Mouse (Mus musculus): ENCODE data around the gene Rsph14. TPM values are rescaled to one million over a fixed set of nuclear protein-coding genes. Genes with fewer than 3 reads are reported as not detected.

Gene Rsph14
- total and polyA plus RNA-seq, 3 experiments, result not detected

DNA sequence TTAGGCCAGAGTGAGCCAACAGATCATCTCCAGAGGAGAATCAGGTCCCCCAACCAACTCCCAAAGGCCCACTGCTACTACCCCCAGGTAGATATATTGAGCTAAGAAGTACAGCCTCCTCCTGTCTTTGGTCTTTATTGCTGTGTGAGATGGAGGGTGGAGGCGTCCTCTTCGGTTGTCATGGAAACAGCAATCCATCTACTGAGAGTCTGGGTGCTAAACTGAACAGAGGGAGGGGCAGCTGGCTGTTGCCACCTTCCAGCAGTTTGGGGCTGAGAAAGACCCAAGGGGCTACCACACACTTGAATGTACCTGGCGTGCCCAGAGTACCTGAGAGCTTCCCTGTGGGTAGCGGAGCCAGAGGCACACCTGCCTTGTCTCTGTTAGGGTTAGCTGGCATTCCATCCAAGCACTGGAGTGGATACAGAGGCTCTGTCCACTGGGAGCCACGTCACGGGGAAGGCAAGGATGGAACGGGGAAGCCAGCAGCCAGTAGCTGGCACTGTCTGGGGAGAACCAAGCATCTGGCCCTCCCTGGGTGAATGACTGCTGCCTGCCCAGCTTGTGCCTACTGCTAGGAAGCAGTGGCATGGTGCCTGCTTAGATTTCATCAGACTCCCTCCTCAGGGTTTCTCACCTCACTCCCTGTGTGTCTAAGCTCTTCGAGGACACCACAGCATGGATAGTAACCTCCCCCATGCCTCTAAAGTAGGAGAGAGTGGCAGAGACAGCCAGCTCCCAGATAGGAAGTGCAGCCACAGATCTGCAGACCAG is 25.3 kb downstream of the Rsph14 start:
- TF ChIP-seq EP300 (IDR thresholded peaks at IDR 0.05; ENCODE audit: low read depth in 1 of 2, low read length in 2 of 2) (no peak), ZNF384 (IDR thresholded peaks at IDR 0.05; ENCODE audit: low read depth, low read length) (no peak), NELFE (IDR thresholded peaks at IDR 0.05; ENCODE audit: low read depth, low read length) (no peak), POLR2A (IDR thresholded peaks at IDR 0.05; ENCODE audit: control insufficient read depth in 1 of 2, insufficient read depth in 1 of 2, low read depth in 1 of 2, low read length in 2 of 2, poor library complexity in 1 of 2) (no peak), ETS1 (IDR thresholded peaks at IDR 0.05; ENCODE audit: low read depth, low read length) (no peak), TCF12 (IDR thresholded peaks at IDR 0.05; ENCODE audit: low read depth, low read length) (no peak), MYC (IDR thresholded peaks at IDR 0.05; ENCODE audit: low read depth, low read length) (no peak), POLR2AphosphoS5 (IDR thresholded peaks at IDR 0.05; ENCODE audit: borderline replicate concordance, low read depth, low read length) (no peak), POLR2AphosphoS2 (IDR thresholded peaks at IDR 0.05; ENCODE audit: low read length) (no peak), ZMIZ1 (IDR thresholded peaks at IDR 0.05; ENCODE audit: low read depth, low read length) (no peak), USF1 (IDR thresholded peaks at IDR 0.05; ENCODE audit: low read depth, low read length) (no peak), SMC3 (IDR thresholded peaks at IDR 0.05; ENCODE audit: low read depth, low read length) (no peak), CTCF (IDR thresholded peaks at IDR 0.05 in 2 of 3, conservative IDR thresholded peaks at IDR 0.05 in 1 of 3; ENCODE audit: control insufficient read depth in 1 of 3, insufficient read depth in 1 of 3, low read depth in 2 of 3, low read length in 3 of 3, poor library complexity in 1 of 3, severe bottlenecking in 1 of 3) (no peak), UBTF (IDR thresholded peaks at IDR 0.05; ENCODE audit: borderline replicate concordance, insufficient read depth, low read depth, low read length) (no peak), RAD21 (IDR thresholded peaks at IDR 0.05; ENCODE audit: low read depth, low read length) (no peak), MEF2A (IDR thresholded peaks at IDR 0.05; ENCODE audit: extremely low read depth, insufficient replicate concordance, low read depth, low read length, poor library complexity, severe bottlenecking) (no peak), GABPA (IDR thresholded peaks at IDR 0.05; ENCODE audit: low read depth, low read length) (no peak), KAT2A (conservative IDR thresholded peaks at IDR 0.05; ENCODE audit: low read depth, low read length) (no peak), RCOR1 (IDR thresholded peaks at IDR 0.05; ENCODE audit: low read depth, low read length) (no peak)
- Histone ChIP-seq H3K9me3 (replicated peaks; ENCODE audit: insufficient read depth, low read length) (no peaks in the 10 kb centered on the region), H3K4me1 (ENCODE audit: control insufficient read depth in 1 of 2, insufficient read depth in 2 of 2, low read length in 2 of 2) (no peaks in the 10 kb centered on the region), H3K36me3 (ENCODE audit: control insufficient read depth in 1 of 2, insufficient read depth in 2 of 2, low read length in 2 of 2) (no peaks in the 10 kb centered on the region), H3K27me3 (ENCODE audit: control insufficient read depth in 1 of 2, insufficient read depth in 2 of 2, low read length in 2 of 2) (no peaks in the 10 kb centered on the region), H3K4me3 (ENCODE audit: control insufficient read depth in 1 of 2, insufficient read depth in 1 of 2, low read depth in 2 of 2, low read length in 2 of 2) (no peak overlapping the region), H3K27ac (ENCODE audit: control insufficient read depth, low read depth, low read length) (no peak overlapping the region), H3K79me2 (ENCODE audit: control insufficient read depth, insufficient read depth, low read length, poor library complexity) (no peaks in the 10 kb centered on the region), H3K9ac (ENCODE audit: control insufficient read depth, low read depth, low read length, poor library complexity, severe bottlenecking) (no peak overlapping the region)
- no peak for DNase-seq (ENCODE audit: low read depth, low spot score)

DNA sequence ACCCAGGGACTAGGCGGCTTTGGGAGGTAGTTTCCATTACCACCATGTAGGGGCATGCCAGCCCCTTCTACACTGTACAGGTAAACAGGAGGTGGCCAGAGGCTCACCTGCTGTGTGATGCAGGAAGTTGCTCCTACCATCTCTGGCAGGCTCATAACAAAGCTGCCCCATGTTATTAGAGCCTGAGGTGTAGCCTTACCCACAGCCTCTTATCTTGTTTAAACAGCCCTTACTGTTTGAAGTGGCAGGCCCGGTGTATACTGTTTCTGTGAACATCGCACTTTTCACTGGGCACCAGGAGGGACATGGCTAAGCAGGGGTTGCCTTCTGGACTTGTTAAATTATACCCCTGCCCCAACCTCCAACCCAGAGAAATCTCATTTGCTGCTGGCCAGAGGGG is 28.3 kb downstream of the Rsph14 start:
- Histone ChIP-seq H3K4me3 (ENCODE audit: control insufficient read depth in 1 of 2, insufficient read depth in 1 of 2, low read depth in 2 of 2, low read length in 2 of 2) (no peak overlapping the region), H3K27ac (ENCODE audit: control insufficient read depth, low read depth, low read length) (no peak overlapping the region), H3K27me3 (ENCODE audit: control insufficient read depth in 1 of 2, insufficient read depth in 2 of 2, low read length in 2 of 2) (no peaks in the 10 kb centered on the region), H3K79me2 (ENCODE audit: control insufficient read depth, insufficient read depth, low read length, poor library complexity) (no peaks in the 10 kb centered on the region), H3K4me1 (ENCODE audit: control insufficient read depth in 1 of 2, insufficient read depth in 2 of 2, low read length in 2 of 2) (no peaks in the 10 kb centered on the region), H3K36me3 (ENCODE audit: control insufficient read depth in 1 of 2, insufficient read depth in 2 of 2, low read length in 2 of 2) (no peaks in the 10 kb centered on the region), H3K9ac (ENCODE audit: control insufficient read depth, low read depth, low read length, poor library complexity, severe bottlenecking) (no peak overlapping the region), H3K9me3 (replicated peaks; ENCODE audit: insufficient read depth, low read length) (no peaks in the 10 kb centered on the region)
- TF ChIP-seq ZKSCAN1 (IDR thresholded peaks at IDR 0.05; ENCODE audit: low read depth, low read length) (no peak), MAFK (IDR thresholded peaks at IDR 0.05; ENCODE audit: borderline replicate concordance, low read depth, low read length) (no peak), TBP (IDR thresholded peaks at IDR 0.05; ENCODE audit: low read depth, low read length) (no peak), CHD1 (IDR thresholded peaks at IDR 0.05; ENCODE audit: low read depth, low read length) (no peak), GATA1 (IDR thresholded peaks at IDR 0.05; ENCODE audit: low read depth, low read length) (no peak), RAD21 (IDR thresholded peaks at IDR 0.05; ENCODE audit: low read depth, low read length) (no peak), MAX (IDR thresholded peaks at IDR 0.05; ENCODE audit: low read length) (no peak), HCFC1 (IDR thresholded peaks at IDR 0.05; ENCODE audit: low read depth, low read length) (no peak), POLR2A (IDR thresholded peaks at IDR 0.05; ENCODE audit: control insufficient read depth in 1 of 2, insufficient read depth in 1 of 2, low read depth in 1 of 2, low read length in 2 of 2, poor library complexity in 1 of 2) (no peak), UBTF (IDR thresholded peaks at IDR 0.05; ENCODE audit: borderline replicate concordance, insufficient read depth, low read depth, low read length) (no peak), E2F4 (IDR thresholded peaks at IDR 0.05; ENCODE audit: borderline replicate concordance, low read depth, low read length) (no peak), POLR2AphosphoS2 (IDR thresholded peaks at IDR 0.05; ENCODE audit: low read length) (no peak), SMC3 (IDR thresholded peaks at IDR 0.05; ENCODE audit: low read depth, low read length) (no peak), NELFE (IDR thresholded peaks at IDR 0.05; ENCODE audit: low read depth, low read length) (no peak), TAL1 (IDR thresholded peaks at IDR 0.05; ENCODE audit: low read length) (no peak)
- DNase-seq (ENCODE audit: low read depth, low spot score), result no peak
